Mouse (Mus musculus) ES-E14 (cell line): ENCODE results near the gene Stat3. TPM values are rescaled to one million over a fixed set of nuclear protein-coding genes. Genes with fewer than 3 reads are reported as not detected.

Source experiments
- DNase-seq: peaks from one replicate; pipeline ENCODE4 v3.0.0-alpha.2; 2013; ENCODE audit warnings: low read depth, low spot score
- H3K27ac ChIP-seq: 2 replicates; pipeline ENCODE4 v1.5.1; 2012; ENCODE audit warnings: low read depth, mild to moderate bottlenecking, low read length, moderate library complexity, mixed read lengths; ENCODE audit not compliant: poor library complexity, insufficient read depth, severe bottlenecking
- H3K36me3 ChIP-seq: 2 replicates; pipeline ENCODE4 v1.6.1; 2012; ENCODE audit warnings: mild to moderate bottlenecking, low read length, moderate library complexity, mixed read lengths; ENCODE audit not compliant: control insufficient read depth, poor library complexity, insufficient read depth, severe bottlenecking
- H3K4me1 ChIP-seq, 2 experiments: fragments of 150-350 bp in 1 of 2; sonication (generic) in 1 of 2; 2 replicates each; pipeline ENCODE4 v1.6.1; 2012; ENCODE audit warnings: low read length in 2 of 2, mild to moderate bottlenecking in 1 of 2, mixed read lengths in 1 of 2; ENCODE audit not compliant: control insufficient read depth in 2 of 2, insufficient read depth in 2 of 2, poor library complexity in 1 of 2
- H3K4me3 ChIP-seq, 2 experiments: fragments of 150-350 bp in 1 of 2; sonication (generic) in 1 of 2; 2 replicates each; pipeline ENCODE4 v1.5.1; 2012; ENCODE audit warnings: low read length in 2 of 2, low read depth in 1 of 2, mild to moderate bottlenecking in 1 of 2, mixed read lengths in 1 of 2; ENCODE audit not compliant: insufficient read depth in 1 of 2, poor library complexity in 1 of 2, severe bottlenecking in 1 of 2
- H3K9ac ChIP-seq: 2 replicates; pipeline ENCODE4 v1.6.1; 2012; ENCODE audit warnings: low read depth, mild to moderate bottlenecking, low read length, mixed read lengths; ENCODE audit not compliant: poor library complexity, insufficient read depth, severe bottlenecking
- H3K9me3 ChIP-seq: fragments of 150-350 bp; sonication (generic); 2 replicates; pipeline ENCODE4 v1.6.1; 2012; ENCODE audit warnings: low read depth, mild to moderate bottlenecking, low read length; ENCODE audit not compliant: control insufficient read depth, insufficient read depth
- CHD2 ChIP-seq: IDR thresholded peaks from 2 replicates; pipeline ENCODE4 v1.6.1; 2014; ENCODE audit warnings: mild to moderate bottlenecking, low read depth, low read length, inconsistent platforms
- HCFC1 ChIP-seq: IDR thresholded peaks from 2 replicates; pipeline ENCODE4 v1.6.1; 2012; ENCODE audit warnings: low read length, inconsistent platforms, borderline replicate concordance; ENCODE audit not compliant: insufficient read depth
- MAFK ChIP-seq: IDR thresholded peaks from 2 replicates; pipeline ENCODE4 v1.6.1; 2014; ENCODE audit warnings: mild to moderate bottlenecking, low read depth, low read length, inconsistent platforms; ENCODE audit not compliant: insufficient read depth
- ZC3H11A ChIP-seq: IDR thresholded peaks from 2 replicates; pipeline ENCODE4 v1.6.1; 2012; ENCODE audit warnings: low read depth, mild to moderate bottlenecking, inconsistent platforms, low read length, borderline replicate concordance
- ZNF384 ChIP-seq: IDR thresholded peaks from 2 replicates; pipeline ENCODE4 v1.6.1; 2012; ENCODE audit warnings: low read depth, low read length, inconsistent platforms
- in situ Hi-C, 2 experiments: fragments of 600-800 bp; cut with MboI; formaldehyde crosslinking; loops; one replicate each; pipeline ENCODE4 v1.15.1; 2025; ENCODE audit warnings: low sequenced_read_pairs in 2 of 2, inconsistent platforms in 1 of 2; ENCODE audit not compliant: unreplicated experiment in 2 of 2
- total RNA-seq: library from RNA; depleted of rRNA; stranded (reverse); fragments of 300-350 nt; gene quantifications from 2 replicates; pipeline ENCODE4 v1.2.3, GENCODE M21; 2012

Stat3 gene
- total RNA-seq, 1 experiment, result 61.5 TPM

DNA sequence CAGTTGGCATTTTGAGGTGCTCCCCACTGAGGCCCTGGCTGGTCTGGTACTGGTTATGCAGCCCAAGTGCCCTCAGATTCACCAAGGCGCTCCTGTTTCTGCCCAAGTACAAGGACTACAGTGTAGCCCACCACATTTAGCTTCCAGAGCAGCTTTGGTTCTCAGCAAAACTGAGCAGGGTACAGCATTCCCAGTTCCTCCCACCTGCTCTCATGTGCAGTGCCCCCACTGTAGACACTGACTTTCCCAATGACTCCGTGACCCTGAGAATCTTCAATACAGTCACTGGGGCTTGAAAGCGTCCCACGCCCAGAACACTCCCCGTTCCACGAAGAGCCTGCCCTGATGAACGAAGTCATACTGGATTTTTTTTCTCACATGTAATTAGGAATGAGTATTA, 8.7 kb downstream of the Stat3 start:
- no peak for DNase-seq
- H3K36me3 ChIP-seq, result peaks cover 3% of the 10 kb centered on the region
- no peak overlapping the region for H3K4me3 ChIP-seq
- H3K9ac ChIP-seq, result no peak overlapping the region
- H3K27ac ChIP-seq, result no peak overlapping the region
- no peaks in the 10 kb centered on the region for H3K9me3 ChIP-seq
- H3K4me1 ChIP-seq, result peaks cover 7 to 15% of the 10 kb centered on the region in 2 experiments; a peak in 3 of 4 replicates
- in situ Hi-C loops, result no loop called here
- TF ChIP-seq CHD2, result no peak
- TF ChIP-seq HCFC1, result no peak

DNA sequence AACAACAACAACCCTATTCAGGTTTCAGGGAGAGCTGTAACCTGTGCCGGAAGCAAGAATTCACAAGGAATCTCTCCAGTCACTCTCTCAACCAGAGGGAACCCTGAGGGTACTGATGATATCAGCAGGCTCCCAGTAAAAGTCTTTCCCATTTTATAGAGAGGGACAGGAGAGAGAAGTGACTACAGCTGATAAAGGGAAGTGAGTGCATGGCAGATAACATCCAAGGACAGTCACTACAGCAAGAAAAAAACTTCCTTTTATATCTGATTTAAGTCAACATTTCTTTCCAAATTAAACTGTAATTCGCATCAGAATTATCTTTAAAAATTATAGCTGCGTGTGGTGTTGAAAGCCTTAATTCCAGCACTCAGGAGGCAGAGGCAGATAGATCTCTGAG, 12.0 kb downstream of the Stat3 start:
- peaks cover 1 to 8% of the 10 kb centered on the region in 2 experiments; a peak in 2 of 4 replicates for H3K4me1 ChIP-seq
- TF ChIP-seq ZNF384, result no peak
- TF ChIP-seq MAFK, result no peak
- no peak for TF ChIP-seq CHD2
- no peak for TF ChIP-seq ZC3H11A
- no peak for TF ChIP-seq HCFC1
- H3K9ac ChIP-seq, result no peak overlapping the region; the same call in 1 of the 2 replicates
- peaks cover 3% of the 10 kb centered on the region; the same call in 1 of the 2 replicates for H3K36me3 ChIP-seq
- no peak overlapping the region for H3K4me3 ChIP-seq
- H3K27ac ChIP-seq, result no peak overlapping the region
- in situ Hi-C loops, result no loop called here
- no peaks in the 10 kb centered on the region for H3K9me3 ChIP-seq
- no peak for DNase-seq

DNA sequence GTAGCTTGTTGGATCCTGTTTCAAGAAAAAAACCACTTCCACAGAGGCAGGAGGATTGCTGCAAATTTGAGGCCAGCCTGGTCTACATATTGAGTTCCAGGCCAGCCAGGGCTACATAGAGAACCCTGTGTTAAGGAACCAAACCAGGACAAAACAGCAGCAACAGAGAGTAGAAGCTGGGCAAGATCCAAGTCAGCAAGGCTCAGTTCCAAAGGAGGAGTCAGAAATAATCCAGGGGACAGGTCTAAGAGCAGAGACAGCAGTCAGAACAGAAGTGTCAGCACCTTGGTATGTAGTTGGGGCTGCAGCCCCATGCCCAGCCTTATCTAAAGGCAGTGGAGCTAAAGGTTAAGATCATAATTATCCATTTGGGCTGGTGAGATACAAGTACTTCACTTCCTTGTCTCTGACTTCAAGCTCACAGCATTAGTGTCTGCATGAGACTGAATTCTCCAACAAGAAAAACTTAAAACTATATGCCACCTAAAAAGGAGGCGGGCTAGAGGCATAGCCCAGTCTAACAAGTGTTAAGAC, 14.9 kb downstream of the Stat3 start:
- no peak for TF ChIP-seq ZNF384
- no peak for TF ChIP-seq CHD2
- TF ChIP-seq MAFK, result no peak
- no peak for TF ChIP-seq HCFC1
- no peak for TF ChIP-seq ZC3H11A
- H3K36me3 ChIP-seq, result no peaks in the 10 kb centered on the region
- no peaks in the 10 kb centered on the region for H3K4me1 ChIP-seq
- no peak overlapping the region for H3K9ac ChIP-seq
- in situ Hi-C loops, result no loop called here
- H3K9me3 ChIP-seq, result no peaks in the 10 kb centered on the region
- DNase-seq, result no peak
- no peak overlapping the region for H3K27ac ChIP-seq
- no peak overlapping the region for H3K4me3 ChIP-seq

DNA sequence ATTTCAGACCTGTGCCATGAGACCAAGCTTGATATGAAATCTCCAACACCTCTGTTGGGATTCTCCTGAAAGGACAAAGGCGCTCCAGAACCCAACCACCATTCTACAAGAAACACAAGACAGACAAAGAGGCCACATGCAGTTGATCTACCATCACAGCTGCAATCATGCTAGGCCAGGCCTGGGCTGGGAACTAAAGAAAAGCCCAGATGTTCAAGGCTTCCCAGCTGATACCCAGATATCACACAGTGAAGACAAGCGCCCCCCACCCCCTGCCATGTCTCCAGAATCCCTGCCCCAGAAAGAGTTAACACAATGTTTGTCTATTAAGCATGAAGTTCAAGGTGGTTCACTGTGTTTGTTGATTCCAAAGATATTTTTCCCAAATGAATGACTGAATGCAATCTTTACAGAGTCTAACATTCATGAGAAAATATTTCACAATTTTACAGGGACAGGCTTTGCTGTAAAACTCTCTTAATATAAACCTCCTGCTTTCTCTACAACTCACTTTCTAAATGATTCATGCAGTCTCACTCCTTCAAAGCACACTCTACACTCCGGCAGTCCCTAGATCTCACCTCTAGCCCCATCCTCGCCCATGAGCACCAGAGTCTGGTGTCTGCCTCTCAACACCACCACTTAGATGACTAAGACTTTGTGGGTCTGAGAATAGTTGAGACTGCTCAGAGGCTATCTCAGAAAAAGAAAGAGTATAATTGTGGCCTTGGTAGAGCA, 18.3 kb downstream of the Stat3 start:
- H3K4me1 ChIP-seq, result no peaks in the 10 kb centered on the region
- in situ Hi-C loops, result no loop called here
- no peak overlapping the region for H3K4me3 ChIP-seq
- peaks cover 1% of the 10 kb centered on the region; the same call in 1 of the 2 replicates for H3K36me3 ChIP-seq
- no peak for TF ChIP-seq ZNF384
- TF ChIP-seq HCFC1, result no peak
- no peak for TF ChIP-seq CHD2
- TF ChIP-seq ZC3H11A, result no peak
- no peak for TF ChIP-seq MAFK
- no peak overlapping the region for H3K9ac ChIP-seq
- H3K9me3 ChIP-seq, result no peaks in the 10 kb centered on the region
- H3K27ac ChIP-seq, result no peak overlapping the region
- DNase-seq, result no peak
